In the genomic region with DNA sequence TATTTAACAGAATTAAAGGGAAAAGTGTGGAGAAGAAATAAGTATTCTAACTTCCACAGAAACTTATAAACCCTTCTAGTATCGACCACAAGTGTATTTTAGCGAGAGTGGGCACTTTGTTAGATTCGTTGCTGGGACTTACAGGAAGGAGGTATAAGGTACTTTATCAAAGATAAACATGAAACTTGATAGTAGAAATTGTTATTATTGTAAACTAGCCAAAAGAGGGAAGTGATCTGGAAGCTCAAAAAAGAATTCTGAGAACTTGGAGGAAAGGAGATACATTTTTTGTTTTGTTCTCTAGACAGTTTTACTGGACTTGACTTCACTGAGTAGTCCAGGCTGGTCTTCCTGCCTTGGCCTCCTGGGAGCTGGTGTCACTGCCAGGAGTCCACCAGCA, we compare ENCODE assay signal across 19 mouse cellular contexts.
"Had no signal": no experiment of that assay in that cellular context is flagged by ENCODE, and none has a peak within 500 bp of the region (broad histone marks: within the 10 kb centered on the region; RNA-seq: fewer than 3 reads in every experiment).

No protein-coding gene starts in this region.

- H3K4me2 ChIP-seq: lung, embryonic 14.5 days; midbrain, embryonic 12.5 days; neural tube, embryonic 13.5 days; neural tube, embryonic 15.5 days had no signal

- H3K4me1 ChIP-seq: midbrain, embryonic 10.5 days; midbrain, embryonic 12.5 days; neural tube, embryonic 13.5 days; neural tube, embryonic 15.5 days had no signal

- H3K27me3 ChIP-seq: midbrain, embryonic 12.5 days; neural tube, embryonic 13.5 days; neural tube, embryonic 15.5 days had no signal

- H3K27ac ChIP-seq: midbrain, embryonic 10.5 days; midbrain, embryonic 12.5 days; neural tube, embryonic 13.5 days; neural tube, embryonic 15.5 days had no signal

- ATAC-seq: midbrain, embryonic 16.5 days had no signal

- H3K9ac ChIP-seq: lung, embryonic 14.5 days; midbrain, embryonic 12.5 days; neural tube, embryonic 13.5 days; neural tube, embryonic 15.5 days had no signal

- H3K36me3 ChIP-seq: midbrain, embryonic 10.5 days; midbrain, embryonic 12.5 days; neural tube, embryonic 13.5 days had no signal

- DNase-seq: lung, adult 18-20 months; lung, embryonic 14.5 days; lung, postnatal 10 days; lung, postnatal 4 days; midbrain, embryonic 14.5 days; retina, postnatal 1 day; right cerebral cortex, adult 18-20 months; right cerebral cortex, postnatal 25 days; right cerebral cortex, postnatal 4 days; spleen, adult 18-20 months; thymus, adult 18-20 months; thymus, postnatal 14 days; thymus, postnatal 36 days had no signal

- H3K9me3 ChIP-seq: midbrain, embryonic 10.5 days; midbrain, embryonic 12.5 days; neural tube, embryonic 13.5 days; neural tube, embryonic 15.5 days had no signal

- H3K4me3 ChIP-seq: midbrain, embryonic 10.5 days; midbrain, embryonic 12.5 days; myocyte; neural tube, embryonic 13.5 days; neural tube, embryonic 15.5 days had no signal
